Mouse (Mus musculus) C2C12 (cell line): ENCODE measurements around the gene Styxl1. TPM values are rescaled to one million over a fixed set of nuclear protein-coding genes. Genes with fewer than 3 reads are reported as not detected.

Experiments
- H3K27me3 ChIP-seq: one replicate; pipeline ENCODE4 v1.6.1; 2011; ENCODE audit not compliant: control insufficient read depth, insufficient read depth, insufficient read length
- H3K36me3 ChIP-seq: one replicate; pipeline ENCODE4 v1.6.1; 2011; ENCODE audit not compliant: control insufficient read depth, insufficient read depth
- H3K4me3 ChIP-seq: one replicate; pipeline ENCODE4 v1.5.1; 2011; ENCODE audit warnings: mild to moderate bottlenecking, control low read depth; ENCODE audit not compliant: poor library complexity, insufficient read depth, severe bottlenecking
- H3K79me2 ChIP-seq: one replicate; pipeline ENCODE4 v1.6.1; 2011; ENCODE audit not compliant: control insufficient read depth, insufficient read depth
- H3K79me3 ChIP-seq: one replicate; pipeline ENCODE4 v1.6.1; 2011; ENCODE audit warnings: low read depth, control low read depth
- H3ac ChIP-seq: one replicate; pipeline ENCODE3; 2011; ENCODE audit warnings: low read depth; ENCODE audit not compliant: control insufficient read depth, insufficient read length
- CEBPB ChIP-seq: IDR thresholded peaks from one replicate; pipeline ENCODE4 v1.6.1; 2011; ENCODE audit warnings: low read depth, mild to moderate bottlenecking, control low read depth, moderate library complexity
- CTCF ChIP-seq: IDR thresholded peaks from one replicate; pipeline ENCODE4 v1.5.1; 2011; ENCODE audit not compliant: control insufficient read depth, insufficient read depth, insufficient read length
- FOSL1 ChIP-seq: IDR thresholded peaks from one replicate; pipeline ENCODE4 v1.8.0; 2011; ENCODE audit warnings: mild to moderate bottlenecking, low read length; ENCODE audit not compliant: poor library complexity, insufficient read depth, severe bottlenecking
- MAX ChIP-seq: IDR thresholded peaks from one replicate; pipeline ENCODE4 v1.6.1; 2011; ENCODE audit warnings: mild to moderate bottlenecking, control low read depth
- MYOD1 ChIP-seq: IDR thresholded peaks from one replicate; pipeline ENCODE4 v1.6.1; 2011; ENCODE audit warnings: low read depth; ENCODE audit not compliant: control insufficient read depth, insufficient read length
- MYOG ChIP-seq: IDR thresholded peaks from one replicate; pipeline ENCODE4 v1.6.1; 2011; ENCODE audit not compliant: control insufficient read depth, insufficient read length; ENCODE audit errors: extremely low read depth
- USF1 ChIP-seq: IDR thresholded peaks from one replicate; pipeline ENCODE4 v1.6.1; 2011; ENCODE audit warnings: low read depth, mild to moderate bottlenecking, control low read depth, moderate library complexity
- polyA plus RNA-seq: library from polyadenylated mRNA; unstranded; fragments of >200 nt; fragmentation: generic; extraction: Trizol; gene quantifications from one replicate; pipeline ENCODE4 v1.2.1, GENCODE M21; 2012; ENCODE audit warnings: missing spikeins

Styxl1 gene
- polyA plus RNA-seq, 1 experiment: not detected

GRCm38 (mm10) chr5:135807263-135807637, 29.1 kb upstream of the Styxl1 start:
- no peaks in the 10 kb centered on the region for H3K79me3 ChIP-seq
- no peak for TF ChIP-seq CEBPB
- no peak for TF ChIP-seq MAX
- TF ChIP-seq CTCF: no peak
- TF ChIP-seq FOSL1: no peak
- no peak for TF ChIP-seq USF1
- peaks cover 22% of the 10 kb centered on the region for H3K27me3 ChIP-seq
- H3ac ChIP-seq: no peak overlapping the region
- no peaks in the 10 kb centered on the region for H3K36me3 ChIP-seq
- H3K4me3 ChIP-seq: no peak overlapping the region
- no peaks in the 10 kb centered on the region for H3K79me2 ChIP-seq

- H3K79me2 ChIP-seq: no peaks in the 10 kb centered on the region
- H3K79me3 ChIP-seq: no peaks in the 10 kb centered on the region
- no peak within 1 kb of the TSS for H3K4me3 ChIP-seq
- TF ChIP-seq USF1: no peak
- TF ChIP-seq MAX: peak; percentile 81
- TF ChIP-seq CTCF: peak; percentile 98
- H3ac ChIP-seq: no peak within 1 kb of the TSS
- H3K36me3 ChIP-seq: no peaks in the 10 kb centered on the region
- H3K27me3 ChIP-seq: peaks cover 26% of the 10 kb centered on the region
Measured at GRCm38 (mm10) chr5:135806555-135807262, 28.5 kb upstream of the Styxl1 start, which contains the start of gene Srrm3. Gene Srrm3, plus strand, starts transcription at chr5:135806890.

- TF ChIP-seq MAX (no peak), CEBPB (no peak), MYOG (no peak), CTCF (no peak), USF1 (no peak), MYOD1 (no peak), FOSL1 (no peak)
- Histone ChIP-seq H3K36me3 (no peaks in the 10 kb centered on the region), H3ac (no peak overlapping the region), H3K79me3 (no peaks in the 10 kb centered on the region), H3K4me3 (no peak overlapping the region), H3K79me2 (no peaks in the 10 kb centered on the region), H3K27me3 (peaks cover 40% of the 10 kb centered on the region)
Measured at GRCm38 (mm10) chr5:135804735-135805134, 26.6 kb upstream of the Styxl1 start.

- no peaks in the 10 kb centered on the region for H3K79me3 ChIP-seq
- H3K79me2 ChIP-seq: no peaks in the 10 kb centered on the region
- TF ChIP-seq CEBPB (no peak), MAX (no peak), MYOG (no peak), MYOD1 (no peak), CTCF (no peak), USF1 (no peak), FOSL1 (no peak)
Measured at GRCm38 (mm10) chr5:135803676-135804075, 25.5 kb upstream of the Styxl1 start.

GRCm38 (mm10) chr5:135803135-135803534, 24.9 kb upstream of the Styxl1 start:
- Histone ChIP-seq H3K79me3 (no peaks in the 10 kb centered on the region), H3K4me3 (no peak overlapping the region), H3ac (no peak overlapping the region), H3K27me3 (peaks cover 34% of the 10 kb centered on the region), H3K36me3 (no peaks in the 10 kb centered on the region), H3K79me2 (no peaks in the 10 kb centered on the region)
- TF ChIP-seq CEBPB: no peak
- TF ChIP-seq FOSL1: no peak
- no peak for TF ChIP-seq MYOD1
- no peak for TF ChIP-seq MAX
- TF ChIP-seq MYOG: no peak
- TF ChIP-seq USF1: no peak
- TF ChIP-seq CTCF: no peak

More at GRCm38 (mm10) chr5:135803676-135804075, 25.5 kb upstream of the Styxl1 start:
- Histone ChIP-seq H3K4me3 (no peak overlapping the region), H3K36me3 (no peaks in the 10 kb centered on the region), H3ac (no peak overlapping the region), H3K27me3 (peaks cover 34% of the 10 kb centered on the region)

- Histone ChIP-seq H3K79me3 (no peaks in the 10 kb centered on the region), H3K4me3 (no peak overlapping the region), H3K36me3 (no peaks in the 10 kb centered on the region), H3K27me3 (peaks cover 34% of the 10 kb centered on the region), H3K79me2 (no peaks in the 10 kb centered on the region), H3ac (no peak overlapping the region)
- no peak for TF ChIP-seq FOSL1
- TF ChIP-seq CEBPB: no peak
- no peak for TF ChIP-seq CTCF
- no peak for TF ChIP-seq MYOD1
- TF ChIP-seq MYOG: no peak
Measured at GRCm38 (mm10) chr5:135802641-135803040, 24.5 kb upstream of the Styxl1 start.
